Mouse (Mus musculus) small intestine, adult 2 months (tissue): ENCODE data around the gene Gpr180.
"Not testable (repeated sequence)": the region's sequence is repeated elsewhere in the genome, so short reads cannot be mapped to it uniquely, and the experiment has no call there.

Source experiments
- CTCF ChIP-seq: fragments of 200-500 bp; IDR thresholded peaks from 2 replicates; pipeline ENCODE4 v1.5.1; 2012; ENCODE audit warnings: low read depth, mild to moderate bottlenecking, control low read depth, inconsistent platforms, low read length, moderate library complexity, mixed read lengths; ENCODE audit not compliant: insufficient replicate concordance, insufficient read length; ENCODE audit errors: extremely low read depth
- POLR2A ChIP-seq: fragments of 200-500 bp; IDR thresholded peaks from 2 replicates; pipeline ENCODE4 v1.6.1; 2012; ENCODE audit warnings: low read depth, mild to moderate bottlenecking, control low read depth, inconsistent platforms, low read length, moderate library complexity

GRCm38 (mm10) chr14:118156056-118156455 is 19.1 kb downstream of the Gpr180 start:
- TF ChIP-seq CTCF, POLR2A: not testable (repeated sequence)
